Mouse (Mus musculus): ENCODE results near the gene Hamp. TPM values are rescaled to one million over a fixed set of nuclear protein-coding genes. Genes with fewer than 3 reads are reported as not detected.
"Not testable (repeated sequence)": the region's sequence is repeated elsewhere in the genome, so short reads cannot be mapped to it uniquely, and the experiment has no call there.

Hamp gene
- polyA plus RNA-seq, 1 experiment, result not detected

GRCm38 (mm10) chr7:30924581-30924980 lies 19.3 kb downstream of the Hamp start, which contains the start of gene Hamp2:
TSS of gene Hamp2 (minus strand) at chr7:30924681.
- H3K4me3 ChIP-seq; H3K27me3 ChIP-seq (ENCODE audit: control insufficient read depth, insufficient read depth, insufficient read length); H3ac ChIP-seq (ENCODE audit: control insufficient read depth, insufficient read length); H3K36me3 ChIP-seq (ENCODE audit: control insufficient read depth, insufficient read depth); H3K79me2 ChIP-seq (ENCODE audit: control insufficient read depth, insufficient read depth); H3K4me2 ChIP-seq (ENCODE audit: low read depth): not testable (repeated sequence)

- Histone ChIP-seq H3K79me2 (ENCODE audit: control insufficient read depth, insufficient read depth) (no peaks in the 10 kb centered on the region), H3K36me3 (ENCODE audit: control insufficient read depth, insufficient read depth) (no peaks in the 10 kb centered on the region), H3K4me2 (ENCODE audit: low read depth) (no peak overlapping the region), H3K4me3 (no peak overlapping the region), H3ac (ENCODE audit: control insufficient read depth, insufficient read length) (no peak overlapping the region), H3K27me3 (ENCODE audit: control insufficient read depth, insufficient read depth, insufficient read length) (peaks cover 4% of the 10 kb centered on the region)
- TF ChIP-seq REST (IDR thresholded peaks at IDR 0.05; ENCODE audit: insufficient read depth, insufficient read length) (no peak), CEBPB (IDR thresholded peaks at IDR 0.05; ENCODE audit: insufficient read depth, poor library complexity, severe bottlenecking) (no peak), POLR2AphosphoS2 (IDR thresholded peaks at IDR 0.05; ENCODE audit: insufficient read length, low read depth) (no peak), MAX (IDR thresholded peaks at IDR 0.05; ENCODE audit: low read depth) (no peak), TCF3 (IDR thresholded peaks at IDR 0.05; ENCODE audit: insufficient read length, low read depth) (no peak), E2F4 (IDR thresholded peaks at IDR 0.05; ENCODE audit: insufficient read depth) (no peak), POLR2A (IDR thresholded peaks at IDR 0.05; ENCODE audit: insufficient read length, low read depth) (no peak), MYOD1 (IDR thresholded peaks at IDR 0.05; ENCODE audit: control insufficient read depth in 1 of 3, insufficient read length in 2 of 3, low read depth in 2 of 3) (no peak), SRF (IDR thresholded peaks at IDR 0.05; ENCODE audit: control insufficient read depth, insufficient read length, low read depth) (no peak), TCF12 (IDR thresholded peaks at IDR 0.05; ENCODE audit: insufficient read depth, poor library complexity, severe bottlenecking) (no peak), MYOG (IDR thresholded peaks at IDR 0.05; ENCODE audit: control insufficient read depth in 1 of 3, insufficient read depth in 1 of 3, insufficient read length in 2 of 3, low read depth in 2 of 3) (no peak), USF1 (IDR thresholded peaks at IDR 0.05; ENCODE audit: low read depth) (no peak)
These were observed 19.8 kb downstream of the Hamp start for GRCm38 (mm10) chr7:30924071-30924470.

GRCm38 (mm10) chr7:30922490-30922889 lies 21.3 kb downstream of the Hamp start:
- not testable (repeated sequence) for H3K79me2 ChIP-seq (ENCODE audit: control insufficient read depth, insufficient read depth); H3K4me3 ChIP-seq; H3K27me3 ChIP-seq (ENCODE audit: control insufficient read depth, insufficient read depth, insufficient read length); H3K4me2 ChIP-seq (ENCODE audit: low read depth); H3K36me3 ChIP-seq (ENCODE audit: control insufficient read depth, insufficient read depth); H3ac ChIP-seq (ENCODE audit: control insufficient read depth, insufficient read length)

GRCm38 (mm10) chr7:30920217-30920616 lies 23.6 kb downstream of the Hamp start:
- TF ChIP-seq MYOD1 (IDR thresholded peaks at IDR 0.05; ENCODE audit: control insufficient read depth in 1 of 3, insufficient read length in 2 of 3, low read depth in 2 of 3) (no peak), POLR2AphosphoS2 (IDR thresholded peaks at IDR 0.05; ENCODE audit: insufficient read length, low read depth) (no peak), E2F4 (IDR thresholded peaks at IDR 0.05; ENCODE audit: insufficient read depth) (no peak), TCF12 (IDR thresholded peaks at IDR 0.05; ENCODE audit: insufficient read depth, poor library complexity, severe bottlenecking) (no peak), REST (IDR thresholded peaks at IDR 0.05; ENCODE audit: insufficient read depth, insufficient read length) (no peak), MAX (IDR thresholded peaks at IDR 0.05; ENCODE audit: low read depth) (no peak), CEBPB (IDR thresholded peaks at IDR 0.05; ENCODE audit: insufficient read depth, poor library complexity, severe bottlenecking) (no peak), POLR2A (IDR thresholded peaks at IDR 0.05; ENCODE audit: insufficient read length, low read depth) (no peak)
- H3K36me3 ChIP-seq (ENCODE audit: control insufficient read depth, insufficient read depth), result no peaks in the 10 kb centered on the region

GRCm38 (mm10) chr7:30917219-30917618 lies 26.6 kb downstream of the Hamp start:
- Histone ChIP-seq H3K27me3 (ENCODE audit: control insufficient read depth, insufficient read depth, insufficient read length) (peaks cover 30% of the 10 kb centered on the region), H3K4me3 (no peak overlapping the region), H3ac (ENCODE audit: control insufficient read depth, insufficient read length) (no peak overlapping the region), H3K36me3 (ENCODE audit: control insufficient read depth, insufficient read depth) (no peaks in the 10 kb centered on the region), H3K79me2 (ENCODE audit: control insufficient read depth, insufficient read depth) (no peaks in the 10 kb centered on the region), H3K4me2 (ENCODE audit: low read depth) (no peak overlapping the region)
- no peak for TF ChIP-seq POLR2AphosphoS2 (IDR thresholded peaks at IDR 0.05; ENCODE audit: insufficient read length, low read depth)
- no peak for TF ChIP-seq MYOG (IDR thresholded peaks at IDR 0.05; ENCODE audit: control insufficient read depth in 1 of 3, insufficient read depth in 1 of 3, insufficient read length in 2 of 3, low read depth in 2 of 3)
- no peak for TF ChIP-seq CEBPB (IDR thresholded peaks at IDR 0.05; ENCODE audit: insufficient read depth, poor library complexity, severe bottlenecking)
- TF ChIP-seq MYOD1 (IDR thresholded peaks at IDR 0.05; ENCODE audit: control insufficient read depth in 1 of 3, insufficient read length in 2 of 3, low read depth in 2 of 3), result no peak
- TF ChIP-seq USF1 (IDR thresholded peaks at IDR 0.05; ENCODE audit: low read depth), result no peak
- TF ChIP-seq SRF (IDR thresholded peaks at IDR 0.05; ENCODE audit: control insufficient read depth, insufficient read length, low read depth), result no peak
- no peak for TF ChIP-seq E2F4 (IDR thresholded peaks at IDR 0.05; ENCODE audit: insufficient read depth)
- TF ChIP-seq TCF3 (IDR thresholded peaks at IDR 0.05; ENCODE audit: insufficient read length, low read depth), result no peak
- TF ChIP-seq MAX (IDR thresholded peaks at IDR 0.05; ENCODE audit: low read depth), result no peak
- no peak for TF ChIP-seq TCF12 (IDR thresholded peaks at IDR 0.05; ENCODE audit: insufficient read depth, poor library complexity, severe bottlenecking)
- TF ChIP-seq POLR2A (IDR thresholded peaks at IDR 0.05; ENCODE audit: insufficient read length, low read depth), result no peak
- no peak for TF ChIP-seq REST (IDR thresholded peaks at IDR 0.05; ENCODE audit: insufficient read depth, insufficient read length)

More at GRCm38 (mm10) chr7:30920217-30920616, 23.6 kb downstream of the Hamp start:
- Histone ChIP-seq H3ac (ENCODE audit: control insufficient read depth, insufficient read length) (no peak overlapping the region), H3K79me2 (ENCODE audit: control insufficient read depth, insufficient read depth) (no peaks in the 10 kb centered on the region), H3K4me2 (ENCODE audit: low read depth) (no peak overlapping the region), H3K4me3 (no peak overlapping the region), H3K27me3 (ENCODE audit: control insufficient read depth, insufficient read depth, insufficient read length) (peaks cover 17% of the 10 kb centered on the region)

All from myocyte (in vitro differentiated cells).